9 mouse cellular contexts compared by ENCODE assay signal in genomic region chr4:148463208-148463960, GRCm38 (mm10). TPM values are rescaled to one million over a fixed set of nuclear protein-coding genes. Genes with fewer than 3 reads are reported as not detected.
DNase-seq lines count a peak whose midpoint lies in the region; ATAC-seq and TF ChIP-seq lines count a peak whose summit lies in the region.
"Had no signal": no experiment of that assay in that cellular context is flagged by ENCODE, and none has a peak within 500 bp of the region (broad histone marks: within the 10 kb centered on the region; RNA-seq: fewer than 3 reads in every experiment).

No protein-coding gene starts in this region.

- DNase-seq in forebrain, embryonic 10.5 days (ENCODE audit: extremely low spot score, low spot score): no peak
- DNase-seq in testis, postnatal 10 days (ENCODE audit: low spot score): no peak
- peak; percentile 28 for DNase-seq in embryonic facial prominence, embryonic 14.5 days (ENCODE audit: low spot score)
- DNase-seq in layer of hippocampus, postnatal 10 days (ENCODE audit: low spot score in 2 of 2): peak; percentile 34 to 51

- H3K4me2 ChIP-seq in forebrain, embryonic 12.5 days: no peak overlapping the region
- H3K4me2 ChIP-seq in embryonic facial prominence, embryonic 14.5 days (ENCODE audit: low read depth, low read length): no peak overlapping the region
- H3K4me2 ChIP-seq in midbrain, embryonic 15.5 days: no peak overlapping the region

- H3K4me1 ChIP-seq in forebrain, embryonic 12.5 days: no peaks in the 10 kb centered on the region
- peaks cover 5% of the 10 kb centered on the region; the same call in 1 of the 2 replicates for H3K4me1 ChIP-seq in forebrain, embryonic 10.5 days
- H3K4me1 ChIP-seq in testis, adult 2 months (ENCODE audit: control insufficient read depth, insufficient read depth, low read length): no peaks in the 10 kb centered on the region
- H3K4me1 ChIP-seq in embryonic facial prominence, embryonic 14.5 days (ENCODE audit: control insufficient read depth, insufficient read depth, low read length): no peaks in the 10 kb centered on the region
- no peaks in the 10 kb centered on the region for H3K4me1 ChIP-seq in midbrain, embryonic 15.5 days

- no peak overlapping the region for H3K27ac ChIP-seq in forebrain, embryonic 12.5 days
- H3K27ac ChIP-seq in forebrain, embryonic 10.5 days: no peak overlapping the region
- H3K27ac ChIP-seq in testis, adult 2 months (ENCODE audit: control insufficient read depth, insufficient read depth, low read depth, low read length): peak overlapping the region; percentile 61; the same call in 1 of the 2 replicates
- H3K27ac ChIP-seq in embryonic facial prominence, embryonic 14.5 days (replicated peaks; ENCODE audit: low read depth, low read length): no peak overlapping the region
- no peak overlapping the region for H3K27ac ChIP-seq in midbrain, embryonic 15.5 days

- WGBS in forebrain, embryonic 12.5 days: 77% methylated on average over 14 of the region's 14 CpGs
- WGBS in forebrain, embryonic 10.5 days: 92% methylated on average over 14 of the region's 14 CpGs
- 75% methylated on average over 14 of the region's 14 CpGs for WGBS in embryonic facial prominence, embryonic 14.5 days
- 64% methylated on average over 14 of the region's 14 CpGs for WGBS in midbrain, embryonic 15.5 days

- no peak overlapping the region for H3K4me3 ChIP-seq in forebrain, embryonic 12.5 days (replicated peaks)
- no peak overlapping the region for H3K4me3 ChIP-seq in forebrain, embryonic 10.5 days
- H3K4me3 ChIP-seq in testis, adult 2 months (ENCODE audit: control insufficient read depth, low read depth, low read length): no peak overlapping the region
- H3K4me3 ChIP-seq in embryonic facial prominence, embryonic 14.5 days (ENCODE audit: low read depth, low read length): no peak overlapping the region
- no peak overlapping the region for H3K4me3 ChIP-seq in midbrain, embryonic 15.5 days

- H3K9me3 ChIP-seq in forebrain, embryonic 12.5 days: no peaks in the 10 kb centered on the region
- H3K9me3 ChIP-seq in forebrain, embryonic 10.5 days: no peaks in the 10 kb centered on the region
- H3K9me3 ChIP-seq in embryonic facial prominence, embryonic 14.5 days (ENCODE audit: control insufficient read depth, low read length): no peaks in the 10 kb centered on the region
- no peaks in the 10 kb centered on the region for H3K9me3 ChIP-seq in midbrain, embryonic 15.5 days

- H3K36me3 ChIP-seq in forebrain, embryonic 12.5 days (replicated peaks): peaks cover 98% of the 10 kb centered on the region
- H3K36me3 ChIP-seq in forebrain, embryonic 10.5 days (replicated peaks): peaks cover 99% of the 10 kb centered on the region
- peaks cover 3% of the 10 kb centered on the region for H3K36me3 ChIP-seq in testis, adult 2 months (ENCODE audit: control insufficient read depth, insufficient read depth, low read length)
- peaks cover 91% of the 10 kb centered on the region for H3K36me3 ChIP-seq in embryonic facial prominence, embryonic 14.5 days (ENCODE audit: control insufficient read depth, insufficient read depth, low read length)
- H3K36me3 ChIP-seq in midbrain, embryonic 15.5 days (replicated peaks): peaks cover 78% of the 10 kb centered on the region

- H3K9ac ChIP-seq in forebrain, embryonic 12.5 days: no peak overlapping the region
- H3K9ac ChIP-seq in embryonic facial prominence, embryonic 14.5 days (ENCODE audit: low read depth, low read length): no peak overlapping the region
- H3K9ac ChIP-seq in midbrain, embryonic 15.5 days: no peak overlapping the region

- H3K27me3 ChIP-seq in forebrain, embryonic 12.5 days: no peaks in the 10 kb centered on the region
- H3K27me3 ChIP-seq in forebrain, embryonic 10.5 days (ENCODE audit: poor library complexity, severe bottlenecking): no peaks in the 10 kb centered on the region
- H3K27me3 ChIP-seq in testis, adult 2 months (ENCODE audit: control insufficient read depth, insufficient read depth, low read length): no peaks in the 10 kb centered on the region
- no peaks in the 10 kb centered on the region for H3K27me3 ChIP-seq in embryonic facial prominence, embryonic 14.5 days (replicated peaks; ENCODE audit: control insufficient read depth, insufficient read depth, low read length)
- no peaks in the 10 kb centered on the region for H3K27me3 ChIP-seq in midbrain, embryonic 15.5 days (replicated peaks)
- H3K27me3 ChIP-seq: Patski had no signal

- 0 out of 2 replicates have a peak, but pooled peaks have one; percentile 1 for TF ChIP-seq CTCF in testis, adult 2 months (IDR thresholded peaks at IDR 0.05; ENCODE audit: control insufficient read depth, insufficient read depth, insufficient replicate concordance, low read depth, low read length)

- ATAC-seq in forebrain, embryonic 12.5 days (ENCODE audit: low FRiP score): peak; percentile 61; the same call in 1 of the 2 replicates
- 0 out of 2 replicates have a peak, but pooled peaks have one; percentile 2 for ATAC-seq in embryonic facial prominence, embryonic 14.5 days (ENCODE audit: low read depth)
- ATAC-seq in midbrain, embryonic 15.5 days (replicated peaks): peak; percentile 56; the same call in 1 of the 2 replicates
- ATAC-seq in frontal cortex, adult (ENCODE audit: low TSS enrichment): no peak
- ATAC-seq: Patski had no signal

- TF ChIP-seq POLR2A in testis, adult 2 months (IDR thresholded peaks at IDR 0.05; ENCODE audit: control insufficient read depth, low read depth, low read length): no peak

RNA-seq across cellular contexts. Expression of gene Mtor, which starts 15.0 kb away (rescaled TPM):
- 31.2 and 35.1 TPM in 2 replicates for polyA plus RNA-seq in forebrain, embryonic 12.5 days (2016; fragmentation: Nextera tagmentation; extraction: Ambion mirVana)
- polyA plus RNA-seq in forebrain, embryonic 10.5 days (2016; fragmentation: Nextera tagmentation; extraction: Ambion mirVana): 23.3 and 27.0 TPM in 2 replicates
- 74.8 and 75.5 TPM in 2 replicates for polyA plus RNA-seq in testis, adult 2 months (2012; rRNA removed)
- polyA plus RNA-seq in embryonic facial prominence, embryonic 14.5 days (2014; fragmentation: Nextera tagmentation; extraction: Ambion mirVana): 16.3 and 20.5 TPM in 2 replicates
- total RNA-seq in layer of hippocampus, postnatal 10 days (2021): 10 to 100 TPM; 81.3 to 85.9 TPM
- 22.8 and 23.8 TPM in 2 replicates for polyA plus RNA-seq in midbrain, embryonic 15.5 days (2015; fragmentation: Nextera tagmentation; extraction: Ambion mirVana)

RNA-seq across cellular contexts. Expression of gene Ubiad1, which starts 18.8 kb away (rescaled TPM):
- polyA plus RNA-seq in forebrain, embryonic 12.5 days (2016; fragmentation: Nextera tagmentation; extraction: Ambion mirVana): 19.1 and 20.8 TPM in 2 replicates
- 27.1 and 27.3 TPM in 2 replicates for polyA plus RNA-seq in forebrain, embryonic 10.5 days (2016; fragmentation: Nextera tagmentation; extraction: Ambion mirVana)
- polyA plus RNA-seq in testis, adult 2 months (2012; rRNA removed): 12.8 and 14.5 TPM in 2 replicates
- polyA plus RNA-seq in embryonic facial prominence, embryonic 14.5 days (2014; fragmentation: Nextera tagmentation; extraction: Ambion mirVana): 13.3 and 16.7 TPM in 2 replicates
- total RNA-seq in layer of hippocampus, postnatal 10 days (2021): 1 to 10 TPM; 7.8 to 8.4 TPM
- 22.1 and 23.3 TPM in 2 replicates for polyA plus RNA-seq in midbrain, embryonic 15.5 days (2015; fragmentation: Nextera tagmentation; extraction: Ambion mirVana)

RNA-seq across cellular contexts. Expression of gene Angptl7, which starts 36.9 kb away (rescaled TPM):
- polyA plus RNA-seq in forebrain, embryonic 12.5 days (2016; fragmentation: Nextera tagmentation; extraction: Ambion mirVana): 0.29 and 0.51 TPM in 2 replicates
- polyA plus RNA-seq in forebrain, embryonic 10.5 days (2016; fragmentation: Nextera tagmentation; extraction: Ambion mirVana): 0.18 and 0.29 TPM in 2 replicates
- 3.4 and 11.0 TPM in 2 replicates for polyA plus RNA-seq in testis, adult 2 months (2012; rRNA removed)
- polyA plus RNA-seq in embryonic facial prominence, embryonic 14.5 days (2014; fragmentation: Nextera tagmentation; extraction: Ambion mirVana): 3.8 and 4.8 TPM in 2 replicates
- total RNA-seq in layer of hippocampus, postnatal 10 days (2021): under 1 TPM; 0.20 to 0.21 TPM
- polyA plus RNA-seq in midbrain, embryonic 15.5 days (2015; fragmentation: Nextera tagmentation; extraction: Ambion mirVana): 0.36 and 0.45 TPM in 2 replicates

Comparison
In these comparisons a context has a peak if more than half of its experiments do, and no peak if none do; other contexts are left out.
1. DNase-seq: peak in embryonic facial prominence, embryonic 14.5 days (single experiment) and layer of hippocampus, postnatal 10 days (2 of 2); none in forebrain, embryonic 10.5 days (single experiment) and testis, postnatal 10 days (single experiment).